Mouse (Mus musculus): Measurements from ENCODE around the gene Itga9.

- TF ChIP-seq CTCF (IDR thresholded peaks at IDR 0.05; ENCODE audit: borderline replicate concordance, control insufficient read depth, extremely low read depth, insufficient read depth, low read length, poor library complexity) (no peak), POLR2A (IDR thresholded peaks at IDR 0.05; ENCODE audit: control insufficient read depth, extremely low read depth, insufficient read depth, low read length, poor library complexity) (no peak)
Measured at GRCm38 (mm10) chr9:118624146-118624545, 17.7 kb downstream of the Itga9 start.

Measured in thymus, adult 2 months (tissue).